Mouse (Mus musculus) layer of hippocampus, adult 18-20 months (tissue): ENCODE results near the gene Osbpl5. TPM values are rescaled to one million over a fixed set of nuclear protein-coding genes. Genes with fewer than 3 reads are reported as not detected.

Experiments
- DNase-seq, 2 experiments: peaks; one replicate each; pipeline ENCODE4 v3.0.0; 2022; ENCODE audit warnings: low spot score in 2 of 2
- total RNA-seq, 2 experiments: library from RNA; stranded (reverse); gene quantifications; 2 replicates each; pipeline ENCODE4 v1.2.3; 2021

Gene Osbpl5
- total RNA-seq, 2 experiments from 2014 or later = 19.3 to 22.1 TPM

- no peak for DNase-seq
Measured at GRCm38 (mm10) chr7:143755357-143756124, 1.2 kb downstream of the Osbpl5 start.

DNA sequence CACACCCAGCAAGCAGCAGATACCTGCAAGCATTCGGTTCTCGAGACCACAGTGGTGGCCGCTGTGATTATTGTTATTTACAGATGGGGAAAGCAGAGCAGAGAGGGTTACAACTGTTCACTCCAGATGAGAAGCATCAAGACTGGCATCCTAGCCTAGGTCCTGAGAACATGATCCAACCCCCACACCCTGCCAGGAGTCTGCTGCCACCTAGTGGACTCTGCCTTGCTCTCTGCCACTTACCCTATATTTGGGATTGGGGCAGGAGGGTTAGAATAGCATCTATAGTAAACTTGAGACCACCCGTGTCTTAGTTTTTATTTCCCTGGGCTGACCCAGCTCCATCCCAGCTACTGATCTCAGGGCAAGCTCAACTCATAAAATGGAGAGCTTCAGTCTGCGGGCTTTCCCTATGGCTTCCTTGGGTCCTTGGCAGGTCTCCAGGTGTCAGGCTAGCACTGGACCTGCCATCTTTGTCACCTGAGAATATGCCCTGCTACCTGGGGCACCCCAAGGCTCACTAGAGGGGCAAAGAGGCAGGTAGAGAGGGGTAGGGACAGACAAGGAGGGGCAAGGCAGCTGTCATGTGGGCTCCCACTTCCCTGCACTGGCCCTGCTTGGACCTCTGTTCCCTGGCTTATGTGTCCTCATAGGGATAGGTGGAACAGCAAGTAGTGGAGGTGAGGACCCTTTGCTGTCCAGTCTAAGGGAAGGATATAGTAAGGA lies 2.6 kb downstream of the Osbpl5 start:
- DNase-seq = peak in 1 of 2 experiments; percentile 62

DNA sequence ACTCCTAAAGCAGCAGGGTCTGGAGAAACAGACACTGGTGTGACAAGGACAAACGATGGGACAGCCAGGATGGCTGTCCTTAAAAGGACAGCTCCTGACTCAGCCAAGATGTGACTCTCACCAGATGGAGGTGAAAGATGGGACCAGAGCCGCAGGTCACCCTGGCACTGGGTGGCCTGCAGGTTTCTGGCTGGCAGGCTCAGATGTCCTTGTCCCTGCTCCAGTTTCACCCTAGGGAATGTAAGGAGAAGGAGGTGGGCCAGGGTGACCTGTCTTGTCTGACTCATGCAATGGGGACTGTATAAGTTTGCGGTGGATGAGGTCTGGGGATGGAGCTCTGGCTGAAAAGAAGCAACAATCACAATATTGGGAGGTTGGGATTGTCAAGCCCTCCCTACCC lies 4.2 kb downstream of the Osbpl5 start:
- DNase-seq = no peak

DNA sequence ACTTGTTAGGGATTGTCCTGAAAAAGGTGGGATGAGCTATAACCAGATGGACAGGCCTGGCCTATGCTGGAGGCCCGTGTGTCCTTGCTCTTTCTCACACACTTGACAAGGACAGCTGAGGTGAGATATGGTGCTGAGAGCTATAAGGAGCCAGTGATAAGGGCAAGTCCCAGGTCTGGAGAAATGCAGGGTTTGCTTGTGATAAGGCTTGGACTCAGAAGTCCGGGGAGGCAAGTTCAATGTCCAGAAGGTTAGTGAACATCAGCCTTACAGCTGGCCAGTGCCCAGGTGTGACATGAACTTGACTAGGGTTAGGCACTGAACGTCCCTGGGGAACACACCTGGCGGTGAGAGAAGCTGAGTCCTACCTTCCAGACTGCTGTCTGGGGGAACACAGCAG lies 4.7 kb downstream of the Osbpl5 start:
- no peak for DNase-seq

- DNase-seq = no peak
Measured at GRCm38 (mm10) chr7:143751380-143751779, 5.4 kb downstream of the Osbpl5 start.

- DNase-seq = no peak
Measured at GRCm38 (mm10) chr7:143749045-143749444, 7.7 kb downstream of the Osbpl5 start.

- DNase-seq = peak; percentile 86 to 95
Measured at GRCm38 (mm10) chr7:143748041-143748868, 8.5 kb downstream of the Osbpl5 start.

GRCm38 (mm10) chr7:143740653-143741052 lies 16.1 kb downstream of the Osbpl5 start:
- no peak for DNase-seq

DNA sequence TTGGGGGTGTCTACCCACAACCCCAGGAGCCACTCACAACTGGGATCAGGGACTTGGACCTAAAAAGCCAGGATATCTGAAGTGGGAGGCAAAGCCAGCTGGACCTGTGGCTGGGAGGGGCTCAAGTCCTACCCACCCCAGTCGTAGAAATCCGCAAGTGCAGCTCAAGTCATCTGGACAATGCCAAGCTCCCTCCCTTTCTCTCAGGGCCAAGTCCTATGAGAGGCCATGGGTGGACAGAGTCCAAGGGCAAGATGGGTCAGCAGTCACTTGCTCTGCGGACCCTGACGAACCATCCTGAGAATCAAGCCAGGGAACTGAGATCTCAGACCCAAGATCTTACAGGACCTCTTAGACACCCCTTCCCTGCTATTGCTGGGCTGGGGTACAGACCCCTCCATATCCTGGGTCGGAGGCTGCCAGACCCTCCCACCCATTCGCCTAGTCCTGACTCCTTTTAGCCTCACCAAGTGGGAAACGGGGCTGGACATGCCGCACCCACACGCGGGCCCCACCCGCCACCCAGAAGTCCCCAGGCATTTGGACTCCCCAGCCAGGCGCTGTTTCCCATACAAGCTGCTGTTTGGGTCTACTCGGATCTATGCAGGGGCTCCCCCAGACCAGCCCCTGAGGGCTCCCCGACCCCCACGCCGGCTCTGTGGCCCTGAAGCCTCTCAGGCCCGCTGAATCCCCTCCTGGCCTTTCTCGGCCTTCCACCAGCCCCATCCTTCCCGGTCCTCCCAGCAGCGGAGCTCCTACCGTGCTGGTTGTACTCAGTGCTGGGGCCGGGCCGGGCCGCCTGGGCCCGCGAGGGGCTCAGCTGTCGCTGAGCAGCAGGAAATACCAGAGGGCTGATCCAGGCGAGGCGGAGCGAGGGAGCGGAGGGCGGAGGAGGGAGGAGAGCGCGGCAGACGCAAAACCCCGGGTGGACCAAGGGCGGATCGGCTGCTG lies 17.0 kb downstream of the Osbpl5 start:
- peak; percentile 66 to 77 for DNase-seq

GRCm38 (mm10) chr7:143738601-143739006 lies 18.2 kb downstream of the Osbpl5 start:
- no peak for DNase-seq

DNA sequence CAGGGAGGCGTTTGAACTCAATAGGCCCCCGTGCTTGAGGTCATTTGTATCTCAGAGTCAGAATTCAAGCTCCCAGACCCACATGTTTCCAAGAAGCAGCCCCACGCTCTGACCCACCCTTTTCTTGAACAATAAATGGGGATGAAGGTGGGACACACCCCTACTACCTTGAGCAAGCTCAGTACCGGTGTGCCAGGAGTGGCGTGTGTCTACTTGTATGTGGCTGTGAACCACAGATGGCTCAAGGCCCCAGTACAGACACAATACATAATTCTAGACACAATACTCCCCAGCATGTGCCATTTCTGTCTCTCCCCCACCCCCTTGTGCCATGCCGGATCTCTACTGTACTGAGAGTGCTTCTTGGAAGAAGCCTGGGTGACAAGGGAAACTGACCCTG lies 18.6 kb downstream of the Osbpl5 start:
- no peak for DNase-seq

- DNase-seq = no peak
Measured at GRCm38 (mm10) chr7:143733746-143734145, 23.0 kb downstream of the Osbpl5 start.

DNA sequence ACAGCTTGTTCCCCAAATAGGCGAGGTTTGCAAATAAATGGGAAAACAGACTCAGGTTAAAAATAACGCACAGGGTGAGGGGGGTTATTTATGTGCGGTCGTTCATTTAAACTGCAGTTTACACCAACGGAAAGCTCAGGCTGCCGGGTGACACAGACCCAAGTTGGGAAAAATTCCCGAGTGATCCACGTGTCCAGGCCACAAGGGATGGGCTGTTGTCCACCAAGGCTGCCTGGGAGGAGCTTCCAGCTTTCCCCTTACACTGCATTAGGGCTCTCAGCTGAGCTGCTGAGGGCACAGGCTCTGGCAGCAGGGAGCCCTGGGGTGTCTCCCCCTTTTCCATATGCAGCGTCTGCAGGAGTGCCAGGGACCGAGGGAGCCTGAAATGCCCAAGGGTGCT lies 26.9 kb downstream of the Osbpl5 start:
- DNase-seq = no peak

- DNase-seq = no peak
Measured at GRCm38 (mm10) chr7:143726396-143726795, 30.4 kb downstream of the Osbpl5 start.

DNA sequence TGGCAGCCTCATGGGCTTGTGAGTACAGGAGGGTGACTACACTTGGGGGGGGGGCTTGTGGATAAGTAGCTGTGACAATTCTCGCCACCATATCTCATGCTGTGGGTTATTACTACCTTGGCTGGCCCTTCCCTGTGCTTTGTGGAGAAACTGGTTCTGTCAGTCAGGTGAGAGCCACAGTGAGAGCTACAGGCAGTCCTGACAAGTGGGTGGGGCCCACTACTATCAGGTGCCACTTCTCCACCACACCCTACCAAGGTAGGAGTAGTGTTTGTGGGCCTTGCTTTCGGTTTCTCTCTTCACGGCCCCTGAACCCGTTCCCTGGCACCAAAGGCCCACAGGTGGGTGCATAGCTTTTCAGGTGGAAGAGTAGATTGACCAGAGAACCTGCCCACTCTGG lies 32.9 kb downstream of the Osbpl5 start:
- DNase-seq = no peak

DNA sequence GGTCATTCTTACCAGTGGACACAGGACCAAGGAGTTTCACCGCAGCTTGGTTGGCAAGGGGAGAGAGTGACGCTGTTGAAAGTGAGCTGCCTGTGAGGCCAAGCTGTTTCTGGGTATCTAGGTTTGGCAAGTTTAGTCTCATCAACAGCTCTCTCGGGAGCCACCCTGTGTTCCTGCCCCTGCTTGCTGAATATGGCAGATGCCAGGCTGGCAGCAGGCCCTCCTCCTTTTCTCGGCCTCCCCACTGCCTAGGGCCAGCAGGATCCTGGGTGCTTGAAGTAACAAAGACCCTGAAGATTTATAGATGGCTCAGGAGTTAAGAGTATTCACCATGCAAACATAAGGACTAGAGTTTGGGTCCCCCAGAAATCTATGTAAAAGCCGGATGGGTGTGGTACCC lies 34.1 kb downstream of the Osbpl5 start:
- peak in 1 of 2 experiments; percentile 60 for DNase-seq

DNA sequence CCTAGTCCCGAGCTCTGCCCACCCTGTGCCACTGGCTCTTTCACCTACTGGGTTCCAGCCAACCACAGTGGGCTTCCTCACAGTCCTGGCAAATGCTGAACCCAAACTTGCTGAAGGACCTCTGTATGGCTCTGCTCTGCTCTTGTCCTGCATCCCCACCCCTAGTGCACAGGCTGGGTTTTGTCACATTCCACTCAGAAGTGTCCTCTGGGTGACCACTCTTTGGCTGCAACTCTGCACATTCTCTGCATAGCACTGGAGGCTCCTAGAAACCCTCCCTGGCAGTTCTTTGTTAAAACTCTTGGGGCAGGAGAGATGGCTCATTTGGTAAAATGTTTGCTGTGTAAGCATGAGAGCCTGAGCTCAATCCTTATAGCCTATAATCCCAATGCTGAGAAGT lies 39.0 kb downstream of the Osbpl5 start:
- DNase-seq = no peak

DNA sequence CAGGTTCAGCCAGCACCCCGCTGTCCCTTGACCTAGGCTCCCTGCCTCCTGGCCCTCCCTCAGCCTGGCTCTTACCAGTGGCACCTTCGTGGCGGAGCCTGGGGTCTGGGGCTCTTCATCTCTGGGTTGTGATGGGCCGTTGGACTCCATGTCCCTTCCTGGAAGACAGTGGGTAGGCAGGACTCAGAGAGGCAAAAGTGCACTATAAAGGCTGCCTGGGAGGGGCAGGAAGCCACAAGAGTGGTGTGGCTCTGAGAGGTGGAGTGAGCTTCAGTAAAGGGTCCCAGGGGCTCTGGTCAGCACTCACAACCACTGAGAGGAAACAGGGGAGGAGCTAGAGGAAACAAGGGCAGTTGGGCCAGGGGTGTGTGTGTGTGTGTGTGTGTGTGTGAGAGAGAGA lies 43.4 kb downstream of the Osbpl5 start:
- no peak for DNase-seq

GRCm38 (mm10) chr7:143712771-143713348 lies 43.9 kb downstream of the Osbpl5 start:
- no peak for DNase-seq

DNA sequence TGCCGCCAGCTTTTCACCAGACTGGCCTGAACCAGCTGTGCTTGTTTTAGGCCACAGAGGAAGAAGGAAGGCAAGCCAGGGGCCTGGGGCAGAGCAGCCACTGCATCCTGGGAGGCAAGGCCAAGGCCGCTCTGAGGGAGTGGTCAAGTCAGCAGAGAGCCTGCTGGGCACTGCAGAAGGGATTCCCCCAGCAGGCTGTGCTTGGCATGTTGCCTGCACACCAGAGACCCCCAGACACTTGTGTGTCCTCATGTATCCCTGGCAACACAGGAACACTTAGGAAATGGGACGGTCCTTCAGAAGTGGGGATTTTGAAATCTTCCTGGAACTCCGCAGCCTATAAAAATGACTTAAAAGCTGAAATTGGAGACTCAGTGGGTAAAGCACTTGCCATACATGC lies 44.8 kb downstream of the Osbpl5 start:
- no peak for DNase-seq
